Comparison of ENCODE assay signal across 8 mouse cellular contexts in genomic region chr12:31350191-31350943, GRCm38 (mm10). TPM values are rescaled to one million over a fixed set of nuclear protein-coding genes. Genes with fewer than 3 reads are reported as not detected.
A peak's percentile ranks its signal among the peaks of the same experiment; 100 is the strongest.
DNase-seq lines count a peak whose midpoint lies in the region; ATAC-seq and TF ChIP-seq lines count a peak whose summit lies in the region.

No protein-coding gene starts in this region.

- peak overlapping the region; percentile 87 for H3K4me2 ChIP-seq in kidney, embryonic 14.5 days (replicated peaks; ENCODE audit: low read depth, low read length)

- H3K36me3 ChIP-seq in kidney, embryonic 14.5 days (ENCODE audit: control insufficient read depth, insufficient read depth, low read length): peaks cover 22% of the 10 kb centered on the region
- peaks cover 28% of the 10 kb centered on the region for H3K36me3 ChIP-seq in hindbrain, embryonic 10.5 days
- H3K36me3 ChIP-seq in midbrain, embryonic 10.5 days: peaks cover 29% of the 10 kb centered on the region

- 27% methylated on average over 15 of the region's 15 CpGs for WGBS in kidney, embryonic 14.5 days
- 10% methylated on average over 15 of the region's 15 CpGs for WGBS in bone marrow, adult 2 months
- 33% methylated on average over 15 of the region's 15 CpGs for WGBS in hindbrain, embryonic 10.5 days
- WGBS in midbrain, embryonic 10.5 days: 36% methylated on average over 15 of the region's 15 CpGs

- TF ChIP-seq CTCF in bone marrow, adult 2 months (IDR thresholded peaks at IDR 0.05; ENCODE audit: control insufficient read depth, insufficient read depth, low read length): no peak

- no peak for TF ChIP-seq POLR2A in bone marrow, adult 2 months (IDR thresholded peaks at IDR 0.05; ENCODE audit: borderline replicate concordance, control insufficient read depth, low read depth, low read length)

- DNase-seq in kidney, adult 18-20 months: no peak
- DNase-seq in hindbrain, embryonic 10.5 days (ENCODE audit: low spot score): no peak
- no peak for DNase-seq in midbrain, embryonic 10.5 days (ENCODE audit: low spot score)
- DNase-seq in spleen, postnatal 4 days (ENCODE audit: low spot score in 2 of 2): no peak
- no peak for DNase-seq in retina, postnatal 1 day
- no peak for DNase-seq in adrenal gland, postnatal 14 days

- H3K9me3 ChIP-seq in kidney, embryonic 14.5 days (ENCODE audit: control insufficient read depth, low read length): no peaks in the 10 kb centered on the region
- H3K9me3 ChIP-seq in hindbrain, embryonic 10.5 days: no peaks in the 10 kb centered on the region
- no peaks in the 10 kb centered on the region for H3K9me3 ChIP-seq in midbrain, embryonic 10.5 days (replicated peaks)

- no peaks in the 10 kb centered on the region for H3K27me3 ChIP-seq in kidney, embryonic 14.5 days (ENCODE audit: control insufficient read depth, insufficient read depth, low read length)
- no peaks in the 10 kb centered on the region for H3K27me3 ChIP-seq in hindbrain, embryonic 10.5 days (ENCODE audit: insufficient read depth, poor library complexity, severe bottlenecking)
- no peaks in the 10 kb centered on the region for H3K27me3 ChIP-seq in midbrain, embryonic 10.5 days (ENCODE audit: low read depth, poor library complexity, severe bottlenecking)

- no peak for ATAC-seq in kidney, embryonic 14.5 days (ENCODE audit: low FRiP score, low TSS enrichment)

- H3K4me3 ChIP-seq in kidney, embryonic 14.5 days (ENCODE audit: low read length): peak overlapping the region; percentile 98
- peak overlapping the region; percentile 98 for H3K4me3 ChIP-seq in bone marrow, adult 2 months (replicated peaks; ENCODE audit: control insufficient read depth, low read depth, low read length)
- H3K4me3 ChIP-seq in hindbrain, embryonic 10.5 days: peak overlapping the region; percentile 99
- H3K4me3 ChIP-seq in midbrain, embryonic 10.5 days: peak overlapping the region; percentile 97

- H3K27ac ChIP-seq in kidney, embryonic 14.5 days (ENCODE audit: low read depth, low read length): no peak overlapping the region
- peak overlapping the region; percentile 83; the same call in 1 of the 2 replicates for H3K27ac ChIP-seq in bone marrow, adult 2 months (ENCODE audit: control insufficient read depth, insufficient read depth, low read depth, low read length, poor library complexity)
- H3K27ac ChIP-seq in hindbrain, embryonic 10.5 days: peak overlapping the region; percentile 94
- H3K27ac ChIP-seq in midbrain, embryonic 10.5 days (replicated peaks): peak overlapping the region; percentile 92

- H3K4me1 ChIP-seq in kidney, embryonic 14.5 days (ENCODE audit: control insufficient read depth, insufficient read depth, low read length): peaks cover 5% of the 10 kb centered on the region
- H3K4me1 ChIP-seq in bone marrow, adult 2 months (ENCODE audit: control insufficient read depth, insufficient read depth, low read length): peaks cover 1% of the 10 kb centered on the region
- peaks cover 16% of the 10 kb centered on the region for H3K4me1 ChIP-seq in hindbrain, embryonic 10.5 days (replicated peaks)
- H3K4me1 ChIP-seq in midbrain, embryonic 10.5 days: peaks cover 16% of the 10 kb centered on the region

- peak overlapping the region; percentile 90 for H3K9ac ChIP-seq in kidney, embryonic 14.5 days (ENCODE audit: low read depth, low read length)

RNA-seq across cellular contexts. Expression of gene Dld, which starts 0.9 kb away (rescaled TPM):
- 127 and 145 TPM in 2 replicates for polyA plus RNA-seq in kidney, embryonic 14.5 days (2014; fragmentation: Nextera tagmentation; extraction: Ambion mirVana)
- polyA plus RNA-seq in bone marrow, adult 2 months (2011; ENCODE audit: insufficient read depth, insufficient read length, low replicate concordance, missing spikeins): 28.1 and 46.6 TPM in 2 replicates
- polyA plus RNA-seq in hindbrain, embryonic 10.5 days (2016; fragmentation: Nextera tagmentation; extraction: Ambion mirVana): 115 and 129 TPM in 2 replicates
- 136 and 137 TPM in 2 replicates for polyA plus RNA-seq in midbrain, embryonic 10.5 days (2016; fragmentation: Nextera tagmentation; extraction: Ambion mirVana)
- 433 and 455 TPM in 2 replicates for total RNA-seq in adrenal gland, postnatal 14 days (2021)

RNA-seq across cellular contexts. Expression of gene Slc26a3, which starts 40.3 kb away (rescaled TPM):
- not detected in 2 replicates for polyA plus RNA-seq in kidney, embryonic 14.5 days (2014; fragmentation: Nextera tagmentation; extraction: Ambion mirVana)
- polyA plus RNA-seq in bone marrow, adult 2 months (2011; ENCODE audit: insufficient read depth, insufficient read length, low replicate concordance, missing spikeins): 2.9 and 6.1 TPM in 2 replicates
- polyA plus RNA-seq in hindbrain, embryonic 10.5 days (2016; fragmentation: Nextera tagmentation; extraction: Ambion mirVana): 0.07 TPM in 1 of 2 replicates, not detected in the other
- 0.06 TPM in 1 of 2 replicates, not detected in the other for polyA plus RNA-seq in midbrain, embryonic 10.5 days (2016; fragmentation: Nextera tagmentation; extraction: Ambion mirVana)
- 0.41 and 0.48 TPM in 2 replicates for total RNA-seq in adrenal gland, postnatal 14 days (2021)
